Mouse (Mus musculus) liver, adult 2 months (tissue): ENCODE results near the gene Meiob.

ENCODE experiments used
- CTCF ChIP-seq: fragments of 200-500 bp; IDR thresholded peaks from 2 replicates; pipeline ENCODE4 v1.5.1; 2011; ENCODE audit warnings: low read depth, low read length, control low read depth
- POLR2A ChIP-seq: fragments of 200-500 bp; IDR thresholded peaks from 2 replicates; pipeline ENCODE4 v1.6.1; 2011; ENCODE audit warnings: low read length, control low read depth; ENCODE audit not compliant: insufficient read depth; ENCODE audit errors: extremely low read depth

DNA sequence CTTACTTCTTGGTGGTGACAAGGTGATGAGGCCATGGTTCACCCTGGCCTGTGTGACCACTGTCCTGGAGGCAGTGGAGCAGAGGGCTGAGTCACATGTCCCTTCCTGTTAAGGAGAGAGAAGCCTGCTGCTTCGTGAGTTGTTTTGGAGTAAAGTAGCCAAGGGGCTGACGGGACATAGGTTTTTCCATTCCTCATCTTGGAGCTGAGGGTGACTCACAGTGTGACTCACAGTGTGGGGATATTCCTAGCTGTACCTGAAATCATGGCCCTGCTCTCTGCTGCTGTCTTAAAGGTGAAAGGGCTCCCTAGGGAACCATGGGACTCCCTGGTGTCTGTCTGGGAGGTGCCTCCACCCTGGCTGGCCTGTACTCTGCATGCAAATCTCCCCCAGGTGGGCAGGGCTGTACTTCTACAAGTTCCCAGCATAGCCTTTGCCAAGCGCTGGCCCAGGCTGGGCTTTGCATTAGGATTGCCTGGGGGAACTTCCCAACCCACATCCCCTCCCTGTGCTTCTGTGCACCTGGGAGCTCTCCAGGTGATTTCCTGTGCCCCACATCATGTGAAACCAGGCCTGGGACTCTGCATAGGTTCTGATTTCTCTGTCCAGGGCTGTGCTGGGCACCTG, 51.9 kb downstream of the Meiob start:
- TF ChIP-seq CTCF (no peak), POLR2A (no peak)
